Mouse (Mus musculus): ENCODE results near the gene Zdhhc19. TPM values are rescaled to one million over a fixed set of nuclear protein-coding genes. Genes with fewer than 3 reads are reported as not detected.

The Zdhhc19 gene
- polyA plus RNA-seq, 1 experiment from 2014 or later: not detected

DNA sequence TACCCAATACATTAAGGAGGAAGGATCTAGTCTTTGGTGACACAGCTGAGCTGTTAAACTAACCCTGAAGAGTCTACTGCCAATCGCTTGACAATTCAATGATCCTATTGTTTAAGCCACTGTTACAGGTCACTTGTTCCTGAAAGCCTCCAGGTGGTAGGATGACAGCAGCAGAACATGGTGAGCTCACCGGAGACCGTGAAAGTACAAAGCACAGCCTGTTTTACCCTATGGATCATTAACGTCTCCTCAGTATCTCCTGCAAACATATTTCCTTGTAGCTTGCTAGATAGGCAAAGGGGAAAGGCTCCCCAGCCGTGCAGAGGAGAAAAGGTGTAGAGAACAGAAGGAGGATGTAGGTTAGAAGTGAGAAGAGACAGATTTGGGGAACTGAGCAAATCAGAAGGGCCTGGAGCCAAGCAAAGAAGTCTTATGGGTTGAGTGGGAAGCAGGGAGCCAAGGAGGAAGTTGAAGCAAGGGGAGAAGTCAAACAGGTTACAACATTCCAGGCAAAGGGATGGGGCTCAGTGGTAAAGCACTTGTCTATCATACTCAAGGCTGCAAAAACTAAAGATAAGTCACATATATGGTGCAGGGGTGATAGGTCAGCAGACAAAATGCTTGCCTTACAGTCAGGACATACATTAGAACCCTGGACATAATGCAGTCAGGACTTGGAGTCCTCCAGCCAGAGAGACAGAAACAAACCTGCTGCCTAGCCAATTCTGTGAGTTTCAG is 67.2 kb downstream of the Zdhhc19 start:
- H3K9ac ChIP-seq: no peak overlapping the region
- ATAC-seq (replicated peaks; ENCODE audit: insufficient number of reproducible peaks, insufficient read depth, low FRiP score, low read depth): no peak
- H3K27me3 ChIP-seq: no peaks in the 10 kb centered on the region
- no peaks in the 10 kb centered on the region for H3K9me3 ChIP-seq (replicated peaks)
- H3K4me1 ChIP-seq (replicated peaks): peaks cover 5% of the 10 kb centered on the region
- WGBS: 73% methylated on average over 5 of the region's 5 CpGs
- no peak overlapping the region for H3K4me3 ChIP-seq
- H3K36me3 ChIP-seq: no peaks in the 10 kb centered on the region
- no peak overlapping the region for H3K4me2 ChIP-seq
- H3K27ac ChIP-seq: no peak overlapping the region

DNA sequence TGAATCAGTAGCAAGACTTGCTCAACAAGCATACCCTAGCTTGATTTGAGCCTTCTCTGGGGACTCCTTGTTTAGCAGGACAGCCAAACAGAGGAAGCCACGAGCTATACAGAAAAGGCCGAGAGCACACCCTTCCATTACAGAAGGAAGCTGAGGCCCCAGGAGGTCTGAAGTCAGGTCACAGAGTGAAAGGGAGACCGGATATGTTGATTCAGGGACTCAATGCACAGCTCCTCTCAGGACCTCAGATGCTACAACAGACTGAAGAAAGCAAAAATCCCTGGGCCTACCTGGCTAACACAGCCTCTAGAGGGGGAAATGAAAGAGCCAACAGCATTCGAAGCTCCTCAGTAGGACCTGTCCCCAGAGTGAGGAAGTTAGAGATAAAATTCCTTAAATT is 71.2 kb downstream of the Zdhhc19 start:
- Histone ChIP-seq H3K27me3 (no peaks in the 10 kb centered on the region), H3K4me2 (no peak overlapping the region), H3K4me1 (replicated peaks) (peaks cover 17% of the 10 kb centered on the region), H3K27ac (no peak overlapping the region), H3K9me3 (replicated peaks) (no peaks in the 10 kb centered on the region), H3K9ac (no peak overlapping the region), H3K36me3 (no peaks in the 10 kb centered on the region), H3K4me3 (no peak overlapping the region)
- ATAC-seq (replicated peaks; ENCODE audit: insufficient number of reproducible peaks, insufficient read depth, low FRiP score, low read depth): no peak
- 44% methylated on average over 4 of the region's 4 CpGs for WGBS

DNA sequence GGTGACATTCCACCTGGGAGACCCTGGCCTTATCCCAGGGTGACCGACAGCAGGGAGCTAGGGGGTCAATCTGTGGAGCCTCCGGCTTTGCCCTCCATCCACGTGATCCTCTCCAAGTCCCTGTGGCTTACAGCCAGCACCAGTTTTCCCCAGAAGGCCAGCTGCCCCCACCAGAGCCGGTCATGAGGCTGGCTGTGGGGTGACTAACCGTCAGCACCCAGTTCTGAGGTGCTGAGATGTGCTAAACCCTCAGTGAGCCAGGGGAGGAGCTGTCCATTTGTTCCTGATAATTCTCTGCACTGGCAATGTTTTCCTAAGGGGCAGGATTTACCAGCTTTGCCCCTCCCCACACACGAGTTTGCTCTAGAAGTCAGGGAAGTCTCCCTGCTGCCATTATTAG is 72.3 kb downstream of the Zdhhc19 start:
- peak; percentile 82 for ATAC-seq (replicated peaks; ENCODE audit: insufficient number of reproducible peaks, insufficient read depth, low FRiP score, low read depth)
- H3K27ac ChIP-seq: peak overlapping the region; percentile 66

GRCm38 (mm10) chr16:32570042-32570441 is 74.0 kb downstream of the Zdhhc19 start:
- Histone ChIP-seq H3K27me3 (no peaks in the 10 kb centered on the region), H3K27ac (peak overlapping the region; percentile 40; the same call in 1 of the 2 replicates), H3K9ac (no peak overlapping the region), H3K4me1 (replicated peaks) (peaks cover 17% of the 10 kb centered on the region), H3K4me2 (no peak overlapping the region), H3K4me3 (no peak overlapping the region), H3K9me3 (replicated peaks) (no peaks in the 10 kb centered on the region), H3K36me3 (no peaks in the 10 kb centered on the region)
- WGBS: 85% methylated on average over 3 of the region's 3 CpGs
- ATAC-seq (replicated peaks; ENCODE audit: insufficient number of reproducible peaks, insufficient read depth, low FRiP score, low read depth): no peak

More for the DNA sequence above, 72.3 kb downstream of the Zdhhc19 start:
- H3K36me3 ChIP-seq: no peaks in the 10 kb centered on the region
- H3K9ac ChIP-seq: no peak overlapping the region
- peaks cover 17% of the 10 kb centered on the region for H3K4me1 ChIP-seq (replicated peaks)
- no peak overlapping the region for H3K4me3 ChIP-seq
- H3K4me2 ChIP-seq: no peak overlapping the region
- no peaks in the 10 kb centered on the region for H3K27me3 ChIP-seq
- H3K9me3 ChIP-seq (replicated peaks): no peaks in the 10 kb centered on the region
- WGBS: 42% methylated on average over 6 of the region's 6 CpGs

DNA sequence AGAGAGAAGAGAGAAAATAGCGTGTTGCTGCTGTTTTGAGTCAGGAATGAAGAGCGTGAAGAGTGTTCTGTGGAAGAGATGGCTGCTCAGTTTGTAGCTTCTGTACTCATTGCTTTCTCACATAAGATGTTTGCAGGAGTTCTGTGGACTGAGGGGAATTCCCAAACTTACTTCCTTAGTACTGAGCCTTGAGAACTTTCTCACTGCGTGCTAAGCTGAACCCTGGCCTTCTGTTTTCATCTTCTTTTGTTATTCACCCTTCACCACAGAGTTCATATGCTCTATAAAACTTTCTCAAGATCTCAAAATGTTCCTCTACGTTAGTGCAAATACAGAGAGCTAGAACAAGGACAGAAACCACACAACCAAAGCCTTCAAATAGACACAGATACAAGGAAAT is 76.5 kb downstream of the Zdhhc19 start:
- WGBS: 87% methylated on average over 4 of the region's 4 CpGs
- H3K27ac ChIP-seq: no peak overlapping the region

GRCm38 (mm10) chr16:32586482-32586881 is 90.4 kb downstream of the Zdhhc19 start:
- Histone ChIP-seq H3K4me3 (no peak overlapping the region), H3K4me2 (no peak overlapping the region), H3K9ac (no peak overlapping the region), H3K36me3 (no peaks in the 10 kb centered on the region), H3K9me3 (replicated peaks) (no peaks in the 10 kb centered on the region), H3K27me3 (no peaks in the 10 kb centered on the region), H3K27ac (no peak overlapping the region), H3K4me1 (replicated peaks) (no peaks in the 10 kb centered on the region)
- WGBS: 82% methylated on average over 4 of the region's 4 CpGs
- ATAC-seq (replicated peaks; ENCODE audit: insufficient number of reproducible peaks, insufficient read depth, low FRiP score, low read depth): no peak

More for the DNA sequence above, 76.5 kb downstream of the Zdhhc19 start:
- Histone ChIP-seq H3K9me3 (replicated peaks) (no peaks in the 10 kb centered on the region), H3K36me3 (no peaks in the 10 kb centered on the region), H3K4me2 (no peak overlapping the region), H3K27me3 (no peaks in the 10 kb centered on the region), H3K9ac (no peak overlapping the region), H3K4me1 (replicated peaks) (peaks cover 17% of the 10 kb centered on the region), H3K4me3 (no peak overlapping the region)
- ATAC-seq (replicated peaks; ENCODE audit: insufficient number of reproducible peaks, insufficient read depth, low FRiP score, low read depth): no peak

DNA sequence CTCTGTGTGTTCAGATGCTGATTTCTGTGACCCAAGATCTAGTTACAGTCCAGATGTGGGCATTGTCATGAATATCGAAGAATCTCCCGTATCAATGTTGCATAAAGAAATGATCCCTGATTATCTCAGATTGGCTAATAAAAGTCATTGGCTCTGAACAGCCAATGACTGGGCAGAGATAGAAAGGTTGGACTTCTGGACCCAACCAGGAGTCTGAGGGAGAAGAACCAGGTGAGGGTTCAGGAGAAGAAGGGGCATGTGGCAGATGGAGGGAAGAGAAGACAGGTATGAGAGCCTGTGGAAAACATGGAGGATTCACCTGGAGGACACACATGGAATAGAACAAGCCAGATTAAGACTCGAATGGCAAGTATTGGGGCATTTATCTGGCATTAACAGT is 92.5 kb downstream of the Zdhhc19 start:
- H3K36me3 ChIP-seq: no peaks in the 10 kb centered on the region
- H3K4me3 ChIP-seq: no peak overlapping the region
- ATAC-seq (replicated peaks; ENCODE audit: insufficient number of reproducible peaks, insufficient read depth, low FRiP score, low read depth): no peak
- WGBS: 84% methylated on average over 3 of the region's 3 CpGs
- no peaks in the 10 kb centered on the region for H3K9me3 ChIP-seq (replicated peaks)
- H3K9ac ChIP-seq: no peak overlapping the region
- no peak overlapping the region for H3K4me2 ChIP-seq
- H3K27ac ChIP-seq: no peak overlapping the region
- no peaks in the 10 kb centered on the region for H3K4me1 ChIP-seq (replicated peaks)
- no peaks in the 10 kb centered on the region for H3K27me3 ChIP-seq

- ATAC-seq (replicated peaks; ENCODE audit: insufficient number of reproducible peaks, insufficient read depth, low FRiP score, low read depth): no peak
- no peak overlapping the region for H3K4me3 ChIP-seq
- H3K4me1 ChIP-seq (replicated peaks): no peaks in the 10 kb centered on the region
- H3K27ac ChIP-seq: no peak overlapping the region
- H3K9ac ChIP-seq: no peak overlapping the region
- no peaks in the 10 kb centered on the region for H3K27me3 ChIP-seq
- no peak overlapping the region for H3K4me2 ChIP-seq
- 86% methylated on average over 8 of the region's 8 CpGs for WGBS
- H3K9me3 ChIP-seq (replicated peaks): no peaks in the 10 kb centered on the region
- H3K36me3 ChIP-seq: no peaks in the 10 kb centered on the region
Observed at GRCm38 (mm10) chr16:32591521-32591920, 95.5 kb downstream of the Zdhhc19 start.

DNA sequence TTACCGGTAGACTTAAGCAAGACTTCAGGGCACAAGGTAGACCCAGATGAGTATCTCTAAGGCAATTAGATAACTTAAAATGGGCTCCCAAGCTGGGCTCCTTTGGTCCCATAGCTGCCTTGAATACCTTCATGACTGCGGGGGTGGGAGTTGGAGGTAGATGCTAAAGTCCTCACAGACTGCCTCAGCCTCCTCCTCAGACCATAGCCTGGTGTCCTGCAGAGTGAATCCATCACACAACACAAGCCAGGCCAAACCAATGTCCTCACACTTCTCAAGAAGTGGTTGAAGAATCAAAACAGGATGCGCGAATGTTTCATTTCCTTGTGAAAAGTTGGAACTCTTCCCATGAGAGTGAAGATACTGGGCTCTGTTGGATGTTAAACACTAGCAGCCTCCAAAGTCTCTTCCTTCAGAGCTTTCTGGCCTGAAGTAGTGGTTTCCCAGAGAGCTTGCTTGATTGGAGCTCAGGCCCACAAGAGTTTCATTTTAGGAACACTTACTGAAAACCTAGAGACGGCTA is 97.3 kb downstream of the Zdhhc19 start:
- ATAC-seq (replicated peaks; ENCODE audit: insufficient number of reproducible peaks, insufficient read depth, low FRiP score, low read depth): no peak
- Histone ChIP-seq H3K36me3 (no peaks in the 10 kb centered on the region), H3K27ac (no peak overlapping the region), H3K4me3 (no peak overlapping the region), H3K4me1 (replicated peaks) (peaks cover 5% of the 10 kb centered on the region), H3K4me2 (no peak overlapping the region), H3K9me3 (replicated peaks) (no peaks in the 10 kb centered on the region), H3K9ac (no peak overlapping the region), H3K27me3 (no peaks in the 10 kb centered on the region)
- WGBS: 75% methylated on average over 5 of the region's 5 CpGs

DNA sequence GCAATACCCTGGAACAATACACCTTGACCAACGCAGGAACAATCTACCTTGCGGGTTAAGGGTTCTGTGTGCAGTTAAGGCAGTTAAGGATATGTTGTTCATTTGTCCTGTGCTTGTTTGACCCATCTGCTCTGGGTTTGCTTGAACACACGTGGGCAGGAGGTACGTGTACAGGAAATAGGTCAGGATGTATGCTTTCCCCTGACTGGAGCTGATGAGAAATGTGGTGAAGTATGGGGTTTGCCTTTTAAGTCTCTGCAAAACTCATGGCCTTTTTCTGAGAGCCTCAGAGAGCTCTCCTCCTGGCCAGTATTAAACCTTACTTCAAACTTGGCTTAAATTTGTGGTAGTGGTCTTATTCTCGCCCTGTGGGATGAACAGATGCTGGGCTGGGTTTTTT is 97.9 kb downstream of the Zdhhc19 start:
- no peak overlapping the region for H3K27ac ChIP-seq
- no peaks in the 10 kb centered on the region for H3K9me3 ChIP-seq (replicated peaks)
- no peak overlapping the region for H3K9ac ChIP-seq
- WGBS: 68% methylated on average over 5 of the region's 5 CpGs
- H3K4me2 ChIP-seq: no peak overlapping the region
- peaks cover 5% of the 10 kb centered on the region for H3K4me1 ChIP-seq (replicated peaks)
- H3K27me3 ChIP-seq: no peaks in the 10 kb centered on the region
- H3K36me3 ChIP-seq: no peaks in the 10 kb centered on the region
- no peak overlapping the region for H3K4me3 ChIP-seq
- no peak for ATAC-seq (replicated peaks; ENCODE audit: insufficient number of reproducible peaks, insufficient read depth, low FRiP score, low read depth)

DNA sequence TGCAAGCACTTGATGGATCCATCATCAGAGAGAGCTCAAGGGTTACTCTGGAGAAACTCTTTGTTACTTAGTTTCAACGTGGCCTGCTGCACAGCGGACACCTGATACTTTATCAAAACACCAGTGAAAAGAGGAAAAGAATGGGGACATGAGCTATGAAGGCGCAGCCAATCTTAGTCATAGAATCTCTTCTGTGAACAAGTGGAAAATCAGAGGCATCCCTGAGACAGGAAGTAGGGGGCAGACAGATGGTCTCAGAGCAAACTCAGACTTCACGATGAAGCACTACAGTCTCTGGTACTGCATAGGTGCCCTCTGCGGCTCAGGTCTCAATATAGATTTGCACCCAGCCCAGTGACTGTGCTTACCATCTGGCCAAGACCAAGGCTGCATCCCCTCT is 98.6 kb downstream of the Zdhhc19 start:
- H3K27me3 ChIP-seq: no peaks in the 10 kb centered on the region
- no peak overlapping the region for H3K4me3 ChIP-seq
- no peak overlapping the region for H3K27ac ChIP-seq
- no peaks in the 10 kb centered on the region for H3K36me3 ChIP-seq
- no peak overlapping the region for H3K4me2 ChIP-seq
- no peaks in the 10 kb centered on the region for H3K9me3 ChIP-seq (replicated peaks)
- H3K4me1 ChIP-seq (replicated peaks): peaks cover 5% of the 10 kb centered on the region
- 60% methylated on average over 5 of the region's 5 CpGs for WGBS
- no peak overlapping the region for H3K9ac ChIP-seq
- no peak for ATAC-seq (replicated peaks; ENCODE audit: insufficient number of reproducible peaks, insufficient read depth, low FRiP score, low read depth)
